Mouse (Mus musculus): ENCODE measurements around the gene Inhbb.

DNA sequence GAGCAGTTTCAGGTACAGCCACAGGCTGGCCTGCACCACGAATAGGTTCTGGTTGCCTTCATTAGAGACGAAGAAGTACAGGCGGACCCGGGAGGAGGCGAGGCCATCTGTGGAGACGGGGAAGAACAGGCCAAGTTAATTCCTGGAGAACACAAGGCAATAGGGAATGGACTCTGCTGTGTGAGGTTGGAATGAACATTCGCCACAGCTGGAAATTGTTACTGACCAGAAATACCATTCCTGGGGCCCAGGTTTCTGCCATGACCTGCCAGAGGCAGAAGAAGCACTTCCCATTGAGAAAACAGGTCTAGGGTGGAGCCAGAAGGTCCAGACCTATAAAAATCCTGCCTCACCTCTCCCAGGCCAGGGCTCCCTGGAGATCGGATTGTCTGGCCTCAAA is 4.1 kb downstream of the Inhbb start:
- no peak for TF ChIP-seq CTCF (IDR thresholded peaks at IDR 0.05; ENCODE audit: control insufficient read depth, insufficient read depth, insufficient read length)
- no peak for TF ChIP-seq CEBPB (IDR thresholded peaks at IDR 0.05; ENCODE audit: low read depth)

Data from C2C12 (cell line).